Mouse (Mus musculus) midbrain, embryonic 11.5 days (tissue): ENCODE results near the gene Lcmt1. TPM values are rescaled to one million over a fixed set of nuclear protein-coding genes. Genes with fewer than 3 reads are reported as not detected.

Experiments
- ATAC-seq: fragments of 200-750 bp; cut with Nextera tagmentation; 2 replicates; pipeline ENCODE4 v1.8.0; 2017; ENCODE audit warnings: moderate TSS enrichment, moderate library complexity; ENCODE audit not compliant: low FRiP score
- DNase-seq: peaks from one replicate; pipeline ENCODE4 v3.0.0; 2015; ENCODE audit warnings: low spot score; ENCODE audit errors: missing footprints
- H3K27ac ChIP-seq: fragments of 300-500 bp; sonication (generic); 2 replicates; pipeline ENCODE4 v1.5.1; 2014; ENCODE audit warnings: low read depth, low read length
- H3K27me3 ChIP-seq: fragments of 300-500 bp; sonication (generic); 2 replicates; pipeline ENCODE4 v1.6.1; 2014; ENCODE audit warnings: mild to moderate bottlenecking, low read length, moderate library complexity, mixed read lengths; ENCODE audit not compliant: control insufficient read depth, insufficient read depth
- H3K36me3 ChIP-seq: fragments of 300-500 bp; sonication (generic); 2 replicates; pipeline ENCODE4 v1.6.1; 2014; ENCODE audit warnings: mild to moderate bottlenecking, low read length, moderate library complexity, mixed read lengths; ENCODE audit not compliant: control insufficient read depth, insufficient read depth
- H3K4me1 ChIP-seq: fragments of 300-500 bp; sonication (generic); 2 replicates; pipeline ENCODE4 v1.6.1; 2014; ENCODE audit warnings: low read length; ENCODE audit not compliant: control insufficient read depth, insufficient read depth
- H3K4me2 ChIP-seq: fragments of 300-500 bp; sonication (generic); 2 replicates; pipeline ENCODE4 v1.6.1; 2014; ENCODE audit warnings: mild to moderate bottlenecking, moderate library complexity
- H3K4me3 ChIP-seq: fragments of 300-500 bp; sonication (generic); 2 replicates; pipeline ENCODE4 v1.5.1; 2014; ENCODE audit warnings: low read depth, low read length
- H3K9ac ChIP-seq: fragments of 300-500 bp; sonication (generic); 2 replicates; pipeline ENCODE4 v1.6.1; 2014; ENCODE audit warnings: low read length
- H3K9me3 ChIP-seq: fragments of 300-500 bp; sonication (generic); 2 replicates; pipeline ENCODE4 v1.6.1; 2016; ENCODE audit warnings: low read length; ENCODE audit not compliant: control insufficient read depth
- WGBS: fragments of 180-500 bp; shearing (Covaris S2); extraction: QIAGEN DNeasy Blood & Tissue Kit; methylation state at CpG from one replicate; pipeline ENCODE4 v1.1.7; 2014; 5-methylcytosine and 5-hydroxymethylcytosine counted together
- polyA plus RNA-seq: library from polyadenylated mRNA; unstranded; fragments of >200 nt; fragmentation: Nextera tagmentation; extraction: Ambion mirVana; gene quantifications from 2 replicates; pipeline ENCODE4 v1.2.1, GENCODE M21; 2014

Lcmt1 gene
- polyA plus RNA-seq, 1 experiment from 2014 or later = 68.7 TPM

DNA sequence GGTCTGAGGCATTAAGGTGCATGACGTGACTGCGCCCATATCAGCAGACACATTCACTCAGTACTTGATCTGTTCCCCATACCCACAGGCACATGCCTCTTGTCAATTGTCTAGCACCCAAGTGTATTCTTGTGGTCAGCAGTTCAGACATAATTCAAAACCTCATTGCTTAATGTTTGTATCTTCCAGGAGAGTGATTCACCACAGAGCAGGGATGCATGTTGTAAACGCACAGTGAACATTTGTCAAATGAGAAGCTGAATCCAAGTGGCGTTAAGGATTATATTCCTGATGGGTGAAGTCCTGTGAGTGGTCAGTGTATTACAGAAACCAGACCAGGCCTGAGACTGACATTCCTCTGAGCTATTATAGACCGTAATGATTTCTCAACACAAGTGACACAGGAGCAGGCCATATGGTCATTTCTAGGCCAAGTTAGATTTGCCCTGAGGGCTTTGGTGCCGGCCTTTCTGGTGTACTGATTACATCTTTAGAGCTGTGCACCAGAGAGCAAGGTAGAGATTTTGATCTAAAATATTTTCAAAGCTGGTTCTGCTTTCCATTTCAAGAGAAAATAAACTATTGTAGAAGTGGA, 20.2 kb downstream of the Lcmt1 start:
- Histone ChIP-seq H3K4me3 (no peak overlapping the region), H3K4me2 (no peak overlapping the region), H3K4me1 (no peaks in the 10 kb centered on the region), H3K9ac (no peak overlapping the region), H3K36me3 (no peaks in the 10 kb centered on the region; the same call in 1 of the 2 replicates), H3K27me3 (no peaks in the 10 kb centered on the region), H3K9me3 (no peaks in the 10 kb centered on the region), H3K27ac (no peak overlapping the region)
- WGBS = 87% methylated on average over 6 of the region's 6 CpGs
- ATAC-seq (no peak), DNase-seq (no peak)

DNA sequence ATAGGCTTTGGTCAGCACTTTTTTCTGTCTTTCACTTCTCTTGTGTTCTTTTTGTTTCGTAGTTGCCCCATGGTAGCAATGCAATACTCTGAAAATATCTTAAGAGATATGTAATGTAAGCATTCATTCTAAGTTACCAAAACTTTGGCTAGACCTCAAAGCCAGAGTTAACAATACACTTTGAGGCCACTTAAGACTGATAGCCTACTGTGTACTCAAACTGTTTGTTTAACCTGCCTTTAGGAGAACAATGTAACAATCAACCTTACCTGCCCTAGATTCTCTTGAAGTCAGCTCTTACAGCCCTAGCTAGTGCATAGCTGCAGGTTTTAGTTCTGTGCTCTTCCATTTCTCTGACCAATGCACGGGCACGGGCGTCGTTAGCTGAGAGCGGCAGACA, 24.7 kb downstream of the Lcmt1 start:
- DNase-seq (no peak), ATAC-seq (no peak)
- Histone ChIP-seq H3K4me2 (no peak overlapping the region), H3K9ac (no peak overlapping the region), H3K36me3 (no peaks in the 10 kb centered on the region; the same call in 1 of the 2 replicates), H3K27ac (no peak overlapping the region), H3K4me3 (no peak overlapping the region), H3K9me3 (no peaks in the 10 kb centered on the region), H3K27me3 (no peaks in the 10 kb centered on the region), H3K4me1 (no peaks in the 10 kb centered on the region)
- 97% methylated on average over 6 of the region's 6 CpGs for WGBS

GRCm38 (mm10) chr7:123396900-123397299, 27.3 kb downstream of the Lcmt1 start:
- ATAC-seq (no peak), DNase-seq (no peak)

GRCm38 (mm10) chr7:123397369-123397768, 27.8 kb downstream of the Lcmt1 start:
- ATAC-seq (no peak), DNase-seq (no peak)
- H3K36me3 ChIP-seq = no peaks in the 10 kb centered on the region; the same call in 1 of the 2 replicates
- H3K4me2 ChIP-seq = no peak overlapping the region
- no peak overlapping the region for H3K4me3 ChIP-seq
- WGBS = 83% methylated on average over 8 of the region's 8 CpGs
- H3K4me1 ChIP-seq = no peaks in the 10 kb centered on the region
- no peak overlapping the region for H3K27ac ChIP-seq
- no peaks in the 10 kb centered on the region for H3K27me3 ChIP-seq
- no peak overlapping the region for H3K9ac ChIP-seq
- no peaks in the 10 kb centered on the region for H3K9me3 ChIP-seq

More at GRCm38 (mm10) chr7:123396900-123397299, 27.3 kb downstream of the Lcmt1 start:
- Histone ChIP-seq H3K4me3 (no peak overlapping the region), H3K27ac (no peak overlapping the region), H3K4me2 (no peak overlapping the region), H3K27me3 (no peaks in the 10 kb centered on the region), H3K4me1 (no peaks in the 10 kb centered on the region), H3K36me3 (no peaks in the 10 kb centered on the region; the same call in 1 of the 2 replicates), H3K9me3 (no peaks in the 10 kb centered on the region), H3K9ac (no peak overlapping the region)
- 92% methylated on average over 5 of the region's 5 CpGs for WGBS

DNA sequence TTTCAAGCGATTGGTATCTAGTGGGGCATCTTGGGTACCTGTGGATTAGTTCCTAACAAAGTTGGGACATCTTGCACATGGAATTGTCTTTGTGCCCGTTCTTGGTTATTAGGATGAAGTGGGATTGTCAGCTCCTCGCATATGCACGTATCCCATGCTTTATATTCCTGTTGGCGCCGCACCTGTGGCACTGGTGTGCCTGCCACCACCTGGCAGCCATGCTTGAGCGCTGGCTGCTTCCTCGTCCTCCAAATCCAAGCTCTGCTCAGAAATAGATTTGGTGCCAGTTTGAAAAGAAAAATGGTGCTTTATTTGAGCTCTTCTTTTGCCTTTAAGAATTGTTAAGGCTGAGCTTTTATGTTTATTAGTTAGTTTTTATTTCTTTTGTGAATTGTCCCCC, 28.3 kb downstream of the Lcmt1 start:
- H3K4me2 ChIP-seq = no peak overlapping the region
- H3K4me3 ChIP-seq = no peak overlapping the region
- no peaks in the 10 kb centered on the region for H3K36me3 ChIP-seq
- DNase-seq = no peak
- no peak overlapping the region for H3K27ac ChIP-seq
- WGBS = 92% methylated on average over 8 of the region's 8 CpGs
- H3K27me3 ChIP-seq = no peaks in the 10 kb centered on the region
- no peaks in the 10 kb centered on the region for H3K4me1 ChIP-seq
- no peak for ATAC-seq
- H3K9me3 ChIP-seq = no peaks in the 10 kb centered on the region
- H3K9ac ChIP-seq = no peak overlapping the region

GRCm38 (mm10) chr7:123398828-123399227, 29.2 kb downstream of the Lcmt1 start:
- no peaks in the 10 kb centered on the region for H3K27me3 ChIP-seq
- no peak overlapping the region for H3K4me2 ChIP-seq
- H3K4me1 ChIP-seq = no peaks in the 10 kb centered on the region
- DNase-seq = peak; percentile 92
- no peak overlapping the region for H3K4me3 ChIP-seq
- H3K9ac ChIP-seq = no peak overlapping the region
- H3K27ac ChIP-seq = no peak overlapping the region
- WGBS = 28% methylated on average over 7 of the region's 7 CpGs
- H3K9me3 ChIP-seq = no peaks in the 10 kb centered on the region
- 0 out of 2 replicates have a peak, but pooled peaks have one; percentile 44 for ATAC-seq
- no peaks in the 10 kb centered on the region for H3K36me3 ChIP-seq

DNA sequence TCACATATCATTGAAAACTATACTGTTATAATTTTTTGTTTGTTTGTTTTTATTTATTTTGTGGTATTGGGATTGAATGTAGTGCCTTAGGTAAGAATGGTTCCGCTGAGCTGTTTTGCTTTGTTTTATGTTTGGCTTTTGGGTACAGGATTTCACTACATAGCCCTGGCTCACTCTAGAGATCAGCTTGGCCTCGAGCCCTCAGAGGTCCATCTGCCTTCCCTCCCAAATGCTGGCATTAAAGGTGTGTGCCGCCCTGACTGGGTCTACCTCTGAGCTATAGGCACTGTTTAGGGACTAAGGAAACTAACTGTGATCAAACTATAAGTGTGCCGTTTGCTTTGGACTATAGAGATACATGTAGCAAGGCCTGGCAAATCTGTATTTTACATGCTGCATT, 29.7 kb downstream of the Lcmt1 start:
- Histone ChIP-seq H3K27ac (no peak overlapping the region), H3K4me3 (no peak overlapping the region), H3K9ac (no peak overlapping the region), H3K4me2 (no peak overlapping the region), H3K27me3 (no peaks in the 10 kb centered on the region), H3K36me3 (no peaks in the 10 kb centered on the region), H3K4me1 (no peaks in the 10 kb centered on the region), H3K9me3 (no peaks in the 10 kb centered on the region)
- 83% methylated on average over 4 of the region's 4 CpGs for WGBS
- DNase-seq (no peak), ATAC-seq (no peak)

DNA sequence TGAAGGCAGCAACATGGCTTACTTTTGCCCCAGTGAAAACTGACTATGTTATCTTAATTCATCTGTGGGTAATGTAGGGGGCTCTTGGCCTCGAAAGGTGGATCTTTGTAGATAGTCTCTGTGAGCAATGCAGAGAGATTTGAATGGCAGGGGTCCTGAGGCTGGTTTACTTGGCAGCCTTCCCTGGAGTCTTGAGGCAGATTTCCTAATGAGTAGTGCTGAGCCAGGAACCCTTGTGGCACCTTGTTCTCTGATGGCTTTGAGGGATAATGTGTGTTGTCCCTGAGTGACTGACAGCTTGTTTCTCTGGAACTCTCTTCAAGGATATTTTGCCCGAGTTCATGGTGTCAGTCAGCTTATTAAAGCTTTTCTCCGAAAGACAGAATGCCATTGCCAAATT, 31.5 kb downstream of the Lcmt1 start:
- no peak overlapping the region for H3K4me3 ChIP-seq
- no peak overlapping the region for H3K4me2 ChIP-seq
- no peaks in the 10 kb centered on the region for H3K27me3 ChIP-seq
- H3K9me3 ChIP-seq = no peaks in the 10 kb centered on the region
- no peaks in the 10 kb centered on the region for H3K36me3 ChIP-seq
- H3K9ac ChIP-seq = no peak overlapping the region
- ATAC-seq (no peak), DNase-seq (no peak)
- WGBS = 90% methylated on average over 3 of the region's 3 CpGs
- H3K27ac ChIP-seq = no peak overlapping the region
- H3K4me1 ChIP-seq = no peaks in the 10 kb centered on the region

GRCm38 (mm10) chr7:123404198-123404597, 34.6 kb downstream of the Lcmt1 start:
- WGBS = 97% methylated on average over 6 of the region's 6 CpGs

More at GRCm38 (mm10) chr7:123404198-123404597, 34.6 kb downstream of the Lcmt1 start:
- Histone ChIP-seq H3K4me3 (no peak overlapping the region), H3K36me3 (no peaks in the 10 kb centered on the region), H3K9ac (no peak overlapping the region), H3K27ac (no peak overlapping the region), H3K27me3 (no peaks in the 10 kb centered on the region), H3K4me1 (no peaks in the 10 kb centered on the region), H3K4me2 (no peak overlapping the region), H3K9me3 (no peaks in the 10 kb centered on the region)
- ATAC-seq = no peak
- DNase-seq = no peak
